Mouse (Mus musculus) C2C12 (cell line): ENCODE results near the gene Vmn1r234.

Experiments used
- CEBPB ChIP-seq: IDR thresholded peaks from one replicate; pipeline ENCODE4 v1.6.1; 2011; ENCODE audit warnings: low read depth, mild to moderate bottlenecking, control low read depth, moderate library complexity
- CTCF ChIP-seq: IDR thresholded peaks from one replicate; pipeline ENCODE4 v1.5.1; 2011; ENCODE audit not compliant: control insufficient read depth, insufficient read depth, insufficient read length
- FOSL1 ChIP-seq: IDR thresholded peaks from one replicate; pipeline ENCODE4 v1.8.0; 2011; ENCODE audit warnings: mild to moderate bottlenecking, low read length; ENCODE audit not compliant: poor library complexity, insufficient read depth, severe bottlenecking
- MAX ChIP-seq: IDR thresholded peaks from one replicate; pipeline ENCODE4 v1.6.1; 2011; ENCODE audit warnings: mild to moderate bottlenecking, control low read depth
- MYOD1 ChIP-seq: IDR thresholded peaks from one replicate; pipeline ENCODE4 v1.6.1; 2011; ENCODE audit warnings: low read depth; ENCODE audit not compliant: control insufficient read depth, insufficient read length
- MYOG ChIP-seq: IDR thresholded peaks from one replicate; pipeline ENCODE4 v1.6.1; 2011; ENCODE audit not compliant: control insufficient read depth, insufficient read length; ENCODE audit errors: extremely low read depth
- USF1 ChIP-seq: IDR thresholded peaks from one replicate; pipeline ENCODE4 v1.6.1; 2011; ENCODE audit warnings: low read depth, mild to moderate bottlenecking, control low read depth, moderate library complexity

GRCm38 (mm10) chr17:21282642-21283041, 56.8 kb downstream of the Vmn1r234 start, which contains the start of gene Vmn1r236:
- TF ChIP-seq USF1: no peak
- no peak for TF ChIP-seq CTCF
- no peak for TF ChIP-seq MYOG
- no peak for TF ChIP-seq CEBPB
- TF ChIP-seq MAX: no peak
- no peak for TF ChIP-seq MYOD1
- no peak for TF ChIP-seq FOSL1
